Mouse (Mus musculus) erythroblast, embryonic 14.5 days (primary cell): Measurements from ENCODE around the gene Krtap8-1.

ENCODE experiments used
- GATA1 ChIP-seq: IDR thresholded peaks from 2 replicates; pipeline ENCODE4 v1.6.1; 2012; ENCODE audit warnings: low read length, inconsistent platforms, mixed read lengths
- TAL1 ChIP-seq: IDR thresholded peaks from 3 replicates; pipeline ENCODE4 v1.6.1; 2012; ENCODE audit warnings: low read length, inconsistent platforms, mixed read lengths

GRCm38 (mm10) chr16:89461189-89461588, 26.6 kb downstream of the Krtap8-1 start:
- TF ChIP-seq GATA1 (no peak), TAL1 (no peak)
